Mouse (Mus musculus): Measurements from ENCODE around the gene Spag16. TPM values are rescaled to one million over a fixed set of nuclear protein-coding genes. Genes with fewer than 3 reads are reported as not detected.

The Spag16 gene
- polyA plus RNA-seq, 1 experiment from 2014 or later = 0.70 TPM

DNA sequence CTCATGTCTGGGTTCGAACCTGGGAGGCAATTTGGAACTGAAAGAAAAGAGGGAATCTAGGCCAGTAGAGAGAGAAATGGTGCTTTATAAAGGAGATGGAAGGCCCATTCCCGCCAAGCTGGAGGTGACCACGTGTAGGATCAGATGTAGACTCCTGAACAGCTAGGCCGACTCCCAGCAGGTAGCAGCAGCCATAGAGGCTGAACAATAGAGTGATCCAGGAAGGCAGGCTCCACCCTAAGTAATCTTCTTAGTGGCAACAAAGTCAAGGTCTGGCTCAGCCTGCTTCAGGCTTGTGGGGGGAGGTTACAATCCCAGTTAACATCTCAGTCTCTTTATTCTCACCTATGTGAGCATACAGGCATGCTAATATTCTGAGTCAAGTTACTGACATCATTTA lies 494.2 kb downstream of the Spag16 start:
- Histone ChIP-seq H3K4me3 (no peak overlapping the region), H3K27me3 (no peaks in the 10 kb centered on the region), H3K9ac (no peak overlapping the region), H3K4me2 (replicated peaks) (no peak overlapping the region), H3K27ac (no peak overlapping the region), H3K36me3 (no peaks in the 10 kb centered on the region), H3K4me1 (no peaks in the 10 kb centered on the region), H3K9me3 (no peaks in the 10 kb centered on the region)
- no peak for ATAC-seq (ENCODE audit: low FRiP score, low read depth)
- 73% methylated on average over 4 of the region's 4 CpGs for WGBS

DNA sequence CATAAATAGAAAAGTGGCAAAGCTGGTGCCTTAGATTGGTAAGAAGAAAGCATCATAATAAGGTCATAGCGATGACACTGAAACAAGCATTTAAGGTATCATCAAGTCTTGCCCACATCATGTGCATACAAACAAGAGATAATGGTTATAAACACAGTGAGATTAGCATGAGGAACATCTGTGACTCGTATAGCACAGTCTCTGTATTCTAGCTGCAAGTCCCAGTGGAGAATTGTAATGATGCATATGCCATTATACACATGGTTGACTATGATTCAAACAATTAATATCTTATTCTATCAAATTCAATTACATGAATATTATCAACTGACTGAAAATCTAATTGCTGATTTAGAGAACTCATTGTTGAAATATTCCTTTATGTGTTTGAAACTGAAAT lies 519.4 kb downstream of the Spag16 start:
- 78% methylated on average over 2 of the region's 2 CpGs for WGBS
- H3K9me3 ChIP-seq = no peaks in the 10 kb centered on the region

GRCm38 (mm10) chr1:70351371-70351770 lies 524.6 kb downstream of the Spag16 start:
- no peaks in the 10 kb centered on the region for H3K27me3 ChIP-seq
- no peak overlapping the region for H3K4me2 ChIP-seq (replicated peaks)
- 53% methylated on average over 3 of the region's 3 CpGs for WGBS
- no peak overlapping the region for H3K4me3 ChIP-seq
- ATAC-seq (ENCODE audit: low FRiP score, low read depth) = no peak
- no peak overlapping the region for H3K9ac ChIP-seq
- no peaks in the 10 kb centered on the region for H3K9me3 ChIP-seq
- H3K27ac ChIP-seq = no peak overlapping the region
- no peaks in the 10 kb centered on the region for H3K4me1 ChIP-seq
- no peaks in the 10 kb centered on the region for H3K36me3 ChIP-seq

More for the DNA sequence above, 519.4 kb downstream of the Spag16 start:
- Histone ChIP-seq H3K27ac (no peak overlapping the region), H3K4me3 (no peak overlapping the region), H3K36me3 (no peaks in the 10 kb centered on the region), H3K9ac (no peak overlapping the region), H3K4me2 (replicated peaks) (no peak overlapping the region), H3K4me1 (no peaks in the 10 kb centered on the region), H3K27me3 (no peaks in the 10 kb centered on the region)
- ATAC-seq (ENCODE audit: low FRiP score, low read depth) = no peak

- Histone ChIP-seq H3K4me2 (replicated peaks) (no peak overlapping the region), H3K9ac (no peak overlapping the region), H3K27ac (no peak overlapping the region), H3K36me3 (no peaks in the 10 kb centered on the region), H3K9me3 (no peaks in the 10 kb centered on the region), H3K4me3 (no peak overlapping the region), H3K27me3 (no peaks in the 10 kb centered on the region), H3K4me1 (no peaks in the 10 kb centered on the region)
- ATAC-seq (ENCODE audit: low FRiP score, low read depth) = no peak
These were observed 527.2 kb downstream of the Spag16 start for GRCm38 (mm10) chr1:70354014-70354413.

GRCm38 (mm10) chr1:70371721-70372120 lies 545.0 kb downstream of the Spag16 start:
- Histone ChIP-seq H3K4me2 (replicated peaks) (no peak overlapping the region), H3K9ac (no peak overlapping the region), H3K36me3 (no peaks in the 10 kb centered on the region), H3K27ac (no peak overlapping the region), H3K9me3 (no peaks in the 10 kb centered on the region), H3K4me3 (no peak overlapping the region), H3K27me3 (no peaks in the 10 kb centered on the region), H3K4me1 (no peaks in the 10 kb centered on the region)
- no peak for ATAC-seq (ENCODE audit: low FRiP score, low read depth)
- WGBS = 68% methylated on average over 4 of the region's 4 CpGs

GRCm38 (mm10) chr1:70380096-70380495 lies 553.3 kb downstream of the Spag16 start:
- Histone ChIP-seq H3K4me2 (replicated peaks) (no peak overlapping the region), H3K9me3 (no peaks in the 10 kb centered on the region), H3K36me3 (no peaks in the 10 kb centered on the region), H3K27ac (no peak overlapping the region), H3K9ac (no peak overlapping the region), H3K4me1 (no peaks in the 10 kb centered on the region), H3K4me3 (no peak overlapping the region), H3K27me3 (no peaks in the 10 kb centered on the region)
- ATAC-seq (ENCODE audit: low FRiP score, low read depth) = no peak
- 89% methylated on average over 7 of the region's 7 CpGs for WGBS

GRCm38 (mm10) chr1:70442209-70443080 lies 615.7 kb downstream of the Spag16 start:
- Histone ChIP-seq H3K4me2 (replicated peaks) (no peak overlapping the region), H3K9me3 (no peaks in the 10 kb centered on the region), H3K4me1 (0 out of 2 replicates have a peak, but pooled peaks cover 4% of the 10 kb centered on the region), H3K36me3 (no peaks in the 10 kb centered on the region), H3K9ac (no peak overlapping the region), H3K27ac (no peak overlapping the region), H3K27me3 (no peaks in the 10 kb centered on the region), H3K4me3 (no peak overlapping the region)
- WGBS = 37% methylated on average over 9 of the region's 9 CpGs
- ATAC-seq (ENCODE audit: low FRiP score, low read depth) = no peak

DNA sequence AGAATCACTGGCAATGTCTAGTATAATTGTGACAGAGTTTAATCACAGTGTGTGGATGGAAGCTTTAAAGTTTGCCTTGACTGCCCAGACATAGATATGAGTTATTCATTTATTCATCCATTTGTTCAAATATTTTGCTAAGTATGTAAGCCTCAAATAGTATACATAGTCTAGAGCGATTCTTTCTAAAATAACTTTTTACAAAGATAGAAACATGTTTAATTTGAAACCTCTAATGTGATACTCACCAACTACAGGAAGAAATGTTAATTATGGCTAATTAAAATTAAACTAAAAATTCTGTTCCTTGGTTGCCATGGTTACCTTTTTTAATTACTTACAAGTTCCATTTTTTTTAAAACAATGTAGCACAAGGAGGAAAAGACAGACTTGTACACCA lies 653.1 kb downstream of the Spag16 start:
- Histone ChIP-seq H3K4me2 (replicated peaks) (no peak overlapping the region), H3K9me3 (no peaks in the 10 kb centered on the region), H3K27me3 (no peaks in the 10 kb centered on the region), H3K9ac (no peak overlapping the region), H3K4me1 (no peaks in the 10 kb centered on the region), H3K36me3 (no peaks in the 10 kb centered on the region), H3K27ac (no peak overlapping the region), H3K4me3 (no peak overlapping the region)
- no peak for ATAC-seq (ENCODE audit: low FRiP score, low read depth)
- WGBS = 92% methylated on average over 1 of the region's 1 CpGs

DNA sequence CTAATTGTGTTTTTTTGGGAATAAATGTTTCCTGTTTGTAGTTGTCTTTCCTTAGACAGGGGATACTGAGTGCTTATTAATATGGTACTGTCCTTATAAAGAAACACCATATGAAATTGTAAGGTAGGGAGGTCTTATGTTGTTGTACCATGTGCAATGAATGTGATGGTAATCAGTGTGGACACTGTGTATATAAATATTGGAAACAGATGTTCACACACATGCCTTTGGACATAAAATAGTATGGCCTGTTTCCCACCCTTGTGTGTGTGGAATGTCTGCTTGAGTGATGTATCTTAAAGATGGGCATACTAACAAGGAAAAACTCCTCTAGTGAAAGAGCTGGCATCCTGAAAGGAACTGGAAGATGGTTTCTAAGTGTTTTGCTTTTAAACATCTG lies 692.1 kb downstream of the Spag16 start:
- Histone ChIP-seq H3K27me3 (no peaks in the 10 kb centered on the region), H3K9ac (no peak overlapping the region), H3K4me2 (replicated peaks) (no peak overlapping the region), H3K36me3 (no peaks in the 10 kb centered on the region), H3K4me1 (no peaks in the 10 kb centered on the region), H3K9me3 (peaks cover 6% of the 10 kb centered on the region), H3K27ac (no peak overlapping the region), H3K4me3 (no peak overlapping the region)
- ATAC-seq (ENCODE audit: low FRiP score, low read depth) = no peak

- Histone ChIP-seq H3K27me3 (no peaks in the 10 kb centered on the region), H3K9ac (no peak overlapping the region), H3K9me3 (peaks cover 6% of the 10 kb centered on the region), H3K27ac (no peak overlapping the region), H3K4me3 (no peak overlapping the region), H3K4me1 (no peaks in the 10 kb centered on the region), H3K36me3 (no peaks in the 10 kb centered on the region), H3K4me2 (replicated peaks) (no peak overlapping the region)
- WGBS = 59% methylated on average over 2 of the region's 2 CpGs
- no peak for ATAC-seq (ENCODE audit: low FRiP score, low read depth)
These were observed 700.4 kb downstream of the Spag16 start for GRCm38 (mm10) chr1:70527134-70527533.

DNA sequence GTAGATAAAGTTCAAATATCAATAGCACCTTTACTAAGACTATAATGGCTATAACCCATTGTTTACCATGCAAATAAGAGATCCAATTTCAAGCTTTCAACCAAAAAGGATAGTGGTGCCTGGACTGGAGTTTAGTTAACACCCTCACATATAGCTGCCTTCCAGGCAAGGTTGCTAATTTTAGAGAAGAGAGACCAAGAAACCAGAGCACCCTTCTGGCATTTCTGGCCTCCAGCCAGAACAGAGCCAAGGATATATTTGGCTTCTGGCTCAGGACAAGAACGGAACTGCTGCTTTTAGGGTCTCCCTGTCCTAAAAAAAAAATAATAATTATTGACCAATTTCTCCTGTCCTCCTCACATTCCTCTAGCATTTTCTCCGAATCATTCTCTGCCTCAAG lies 703.0 kb downstream of the Spag16 start:
- no peaks in the 10 kb centered on the region for H3K9me3 ChIP-seq
- H3K4me1 ChIP-seq = no peaks in the 10 kb centered on the region
- WGBS = 54% methylated on average over 2 of the region's 2 CpGs
- no peak for ATAC-seq (ENCODE audit: low FRiP score, low read depth)
- no peaks in the 10 kb centered on the region for H3K27me3 ChIP-seq
- H3K4me2 ChIP-seq (replicated peaks) = no peak overlapping the region
- no peaks in the 10 kb centered on the region for H3K36me3 ChIP-seq
- H3K4me3 ChIP-seq = no peak overlapping the region
- no peak overlapping the region for H3K27ac ChIP-seq
- no peak overlapping the region for H3K9ac ChIP-seq

DNA sequence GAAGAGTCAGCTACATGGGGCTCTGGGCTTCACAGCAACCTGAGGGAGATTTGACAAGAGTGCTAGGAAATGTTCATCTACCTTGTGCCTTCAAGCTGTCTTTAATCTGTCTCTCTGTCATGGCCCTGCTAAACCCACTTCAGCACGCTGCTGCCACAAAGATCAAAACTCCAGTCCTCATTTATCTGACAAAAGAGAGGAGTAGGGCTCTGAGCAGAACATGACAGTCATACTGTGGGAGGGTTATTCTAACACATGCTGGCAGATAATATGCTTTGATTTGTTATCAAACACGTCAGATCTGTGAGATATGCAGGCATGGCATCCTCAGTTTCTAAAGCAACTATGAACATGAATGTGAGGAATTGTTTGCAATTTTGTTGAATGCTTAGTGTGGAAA lies 725.1 kb downstream of the Spag16 start:
- no peaks in the 10 kb centered on the region for H3K36me3 ChIP-seq
- H3K4me1 ChIP-seq = no peaks in the 10 kb centered on the region
- no peak overlapping the region for H3K4me3 ChIP-seq
- no peak overlapping the region for H3K9ac ChIP-seq
- no peaks in the 10 kb centered on the region for H3K27me3 ChIP-seq
- no peaks in the 10 kb centered on the region for H3K9me3 ChIP-seq
- ATAC-seq (ENCODE audit: low FRiP score, low read depth) = no peak
- WGBS = 80% methylated on average over 2 of the region's 2 CpGs
- H3K27ac ChIP-seq = no peak overlapping the region
- no peak overlapping the region for H3K4me2 ChIP-seq (replicated peaks)

DNA sequence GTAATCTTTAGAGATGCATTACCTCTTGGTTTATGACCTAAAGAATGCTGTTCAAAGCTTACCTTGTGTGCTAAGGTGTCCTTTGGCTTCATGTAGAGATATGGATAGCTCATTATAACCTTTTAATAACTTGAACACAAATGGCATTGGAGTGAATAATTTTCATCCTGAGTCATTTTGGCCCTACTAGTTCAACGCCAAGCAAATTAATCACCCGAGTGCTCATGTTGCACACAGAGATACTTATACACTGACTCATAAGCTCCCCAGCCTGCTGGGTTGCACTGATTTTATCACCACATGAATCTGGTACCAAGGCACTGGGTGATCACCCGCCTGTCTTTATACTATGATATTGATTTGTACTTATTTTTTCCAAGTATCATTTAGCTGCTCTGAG lies 795.0 kb downstream of the Spag16 start:
- 86% methylated on average over 3 of the region's 3 CpGs for WGBS
- no peaks in the 10 kb centered on the region for H3K9me3 ChIP-seq
- H3K27ac ChIP-seq = no peak overlapping the region
- H3K4me2 ChIP-seq (replicated peaks) = no peak overlapping the region
- no peak for ATAC-seq (ENCODE audit: low FRiP score, low read depth)
- no peaks in the 10 kb centered on the region for H3K36me3 ChIP-seq
- H3K9ac ChIP-seq = no peak overlapping the region
- no peaks in the 10 kb centered on the region for H3K4me1 ChIP-seq
- H3K27me3 ChIP-seq = no peaks in the 10 kb centered on the region
- no peak overlapping the region for H3K4me3 ChIP-seq
